Mouse (Mus musculus): ENCODE measurements around the gene Ganc. TPM values are rescaled to one million over a fixed set of nuclear protein-coding genes. Genes with fewer than 3 reads are reported as not detected.

The Ganc gene
- total and polyA plus RNA-seq, 2 experiments from 2014 or later = 6.0 to 7.9 TPM

DNA sequence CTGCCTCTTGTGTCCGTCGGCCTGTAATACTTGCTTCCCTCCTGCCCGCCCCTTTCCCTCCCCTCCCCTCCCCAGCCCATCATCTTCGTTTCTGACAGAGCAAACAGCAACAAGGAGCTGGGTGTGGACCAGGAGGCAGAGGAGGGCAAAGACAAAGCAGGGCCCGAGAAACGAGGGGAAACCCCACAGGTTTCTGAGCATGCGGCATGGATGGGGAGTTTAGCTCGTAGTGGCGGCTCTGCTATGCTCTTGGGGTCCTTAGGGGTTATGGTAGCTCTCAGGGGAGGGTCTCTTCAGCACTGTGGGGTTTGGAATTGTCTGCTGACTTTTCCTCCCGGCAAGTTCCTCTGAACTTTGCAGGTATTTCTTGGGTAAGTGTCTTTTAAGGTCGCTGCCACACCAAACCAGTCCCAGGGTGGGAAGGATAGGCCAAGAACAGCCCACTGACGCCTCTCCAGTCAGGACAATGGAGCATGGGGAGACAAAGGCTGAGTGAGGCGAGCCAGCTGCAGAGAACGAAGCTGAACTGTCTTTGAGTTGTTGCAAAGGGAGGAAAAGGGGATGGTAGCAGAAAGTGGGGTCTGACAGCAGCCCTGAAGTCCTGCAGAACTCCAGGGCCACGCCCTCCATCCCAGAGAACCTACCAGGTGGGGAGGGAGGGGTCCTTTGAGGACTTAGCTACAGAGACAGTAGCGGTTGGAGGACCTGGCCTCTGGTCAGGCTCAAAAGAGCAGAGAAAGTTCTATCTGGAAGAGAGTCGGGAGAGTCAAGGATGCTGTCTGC is 97.6 kb downstream of the Ganc start:
- no peak overlapping the region for H3K4me3 ChIP-seq (ENCODE audit: low read depth, low read length)
- H3K9ac ChIP-seq (replicated peaks; ENCODE audit: low read length, poor library complexity, severe bottlenecking) = no peak overlapping the region
- H3K4me1 ChIP-seq (ENCODE audit: insufficient read depth, low read length) = no peaks in the 10 kb centered on the region
- 38% methylated on average over 17 of the region's 17 CpGs for WGBS
- H3K27ac ChIP-seq (ENCODE audit: low read depth, low read length) = no peak overlapping the region
- H3K9me3 ChIP-seq (ENCODE audit: low read length) = no peaks in the 10 kb centered on the region
- peaks cover 3% of the 10 kb centered on the region; the same call in 1 of the 2 replicates for H3K36me3 ChIP-seq (ENCODE audit: insufficient read depth, low read length)
- TF ChIP-seq CTCF (IDR thresholded peaks at IDR 0.05) = no peak
- no peaks in the 10 kb centered on the region for H3K27me3 ChIP-seq (ENCODE audit: insufficient read depth, low read length)
- H3K4me2 ChIP-seq (ENCODE audit: low read depth, low read length, poor library complexity, severe bottlenecking) = no peak overlapping the region
- ATAC-seq (ENCODE audit: low FRiP score) = no peak
- no peak for DNase-seq (ENCODE audit: low spot score)

DNA sequence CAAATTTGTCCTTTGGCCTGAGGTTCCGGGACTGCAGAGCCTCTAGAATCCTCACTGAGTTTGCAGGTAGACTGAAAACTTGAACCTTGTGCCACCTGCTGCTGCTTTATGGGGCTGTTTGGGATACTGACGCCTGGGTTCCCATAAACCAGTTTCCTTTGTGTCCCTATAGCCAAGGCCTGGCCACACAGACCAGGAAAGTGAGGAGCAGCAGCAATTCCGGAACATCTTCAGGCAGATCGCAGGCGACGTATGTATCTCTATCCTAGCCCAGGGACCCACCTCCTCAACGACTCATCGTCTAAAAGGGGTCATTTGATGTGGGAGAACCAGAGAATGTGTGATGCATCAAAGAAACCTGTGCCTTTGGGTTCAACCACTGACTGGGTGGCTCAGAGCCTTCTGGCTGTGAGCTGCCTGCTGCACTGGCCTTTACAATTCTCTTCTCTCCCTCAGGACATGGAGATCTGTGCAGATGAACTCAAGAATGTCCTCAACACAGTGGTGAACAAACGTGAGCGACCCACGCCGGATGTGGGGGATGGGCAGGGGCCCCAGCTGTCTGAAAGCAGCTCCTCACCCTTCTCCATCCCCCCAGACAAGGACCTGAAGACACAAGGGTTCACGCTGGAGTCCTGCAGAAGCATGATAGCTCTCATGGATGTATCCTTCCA is 98.4 kb downstream of the Ganc start:
- no peak for ATAC-seq (ENCODE audit: low FRiP score)
- no peaks in the 10 kb centered on the region for H3K4me1 ChIP-seq (ENCODE audit: insufficient read depth, low read length)

DNA sequence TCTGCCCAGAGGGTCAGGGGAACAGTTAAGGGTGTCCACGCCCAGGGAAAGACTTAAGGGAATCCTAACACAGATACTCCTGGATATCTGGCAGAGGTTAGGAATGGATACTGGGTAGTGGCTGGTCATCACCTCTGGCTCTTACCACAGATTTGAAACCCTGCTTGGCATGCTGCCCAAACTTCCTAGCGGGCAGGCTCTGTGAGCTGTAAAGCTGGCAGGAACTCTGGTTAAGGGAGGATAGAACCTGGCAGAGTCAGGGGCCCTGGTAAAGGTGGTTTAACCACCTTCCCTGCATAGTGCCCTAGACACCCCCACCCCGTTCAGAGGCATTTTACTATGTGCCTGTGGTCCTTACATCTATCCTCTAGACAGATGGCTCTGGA is 98.9 kb downstream of the Ganc start:
- no peak overlapping the region for H3K4me2 ChIP-seq (ENCODE audit: low read depth, low read length, poor library complexity, severe bottlenecking)
- no peaks in the 10 kb centered on the region for H3K9me3 ChIP-seq (ENCODE audit: low read length)
- no peaks in the 10 kb centered on the region for H3K27me3 ChIP-seq (ENCODE audit: insufficient read depth, low read length)
- TF ChIP-seq CTCF (IDR thresholded peaks at IDR 0.05) = no peak
- no peak for ATAC-seq (ENCODE audit: low FRiP score)
- 83% methylated on average over 3 of the region's 3 CpGs for WGBS
- no peak overlapping the region for H3K27ac ChIP-seq (ENCODE audit: low read depth, low read length)
- H3K9ac ChIP-seq (replicated peaks; ENCODE audit: low read length, poor library complexity, severe bottlenecking) = no peak overlapping the region
- H3K36me3 ChIP-seq (ENCODE audit: insufficient read depth, low read length) = peaks cover 3% of the 10 kb centered on the region; the same call in 1 of the 2 replicates
- H3K4me3 ChIP-seq (ENCODE audit: low read depth, low read length) = no peak overlapping the region
- no peaks in the 10 kb centered on the region for H3K4me1 ChIP-seq (ENCODE audit: insufficient read depth, low read length)
- DNase-seq (ENCODE audit: low spot score) = no peak

More for the DNA sequence above, 98.4 kb downstream of the Ganc start:
- Histone ChIP-seq H3K9ac (replicated peaks; ENCODE audit: low read length, poor library complexity, severe bottlenecking) (no peak overlapping the region), H3K9me3 (ENCODE audit: low read length) (no peaks in the 10 kb centered on the region), H3K36me3 (ENCODE audit: insufficient read depth, low read length) (peaks cover 3% of the 10 kb centered on the region; the same call in 1 of the 2 replicates), H3K27me3 (ENCODE audit: insufficient read depth, low read length) (no peaks in the 10 kb centered on the region), H3K27ac (ENCODE audit: low read depth, low read length) (no peak overlapping the region), H3K4me3 (ENCODE audit: low read depth, low read length) (no peak overlapping the region), H3K4me2 (ENCODE audit: low read depth, low read length, poor library complexity, severe bottlenecking) (no peak overlapping the region)
- WGBS = 72% methylated on average over 13 of the region's 13 CpGs
- DNase-seq (ENCODE audit: low spot score) = no peak
- no peak for TF ChIP-seq CTCF (IDR thresholded peaks at IDR 0.05)

DNA sequence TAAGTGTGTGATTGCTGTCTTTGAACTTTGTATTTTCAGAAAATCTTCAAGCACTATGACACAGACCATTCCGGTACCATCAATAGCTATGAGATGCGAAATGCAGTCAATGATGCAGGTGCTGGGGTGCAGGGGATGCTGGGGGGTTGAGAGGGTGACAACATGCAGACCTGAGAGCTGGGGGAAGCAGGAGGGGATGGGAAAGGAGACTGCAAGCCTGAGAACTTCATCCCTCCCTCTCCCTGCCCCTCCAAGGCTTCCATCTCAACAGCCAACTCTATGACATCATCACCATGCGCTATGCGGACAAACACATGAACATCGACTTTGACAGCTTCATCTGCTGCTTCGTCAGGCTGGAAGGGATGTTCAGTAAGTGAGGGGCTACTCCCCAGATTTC is 99.4 kb downstream of the Ganc start:
- Histone ChIP-seq H3K4me2 (ENCODE audit: low read depth, low read length, poor library complexity, severe bottlenecking) (no peak overlapping the region), H3K9me3 (ENCODE audit: low read length) (no peaks in the 10 kb centered on the region), H3K36me3 (ENCODE audit: insufficient read depth, low read length) (peaks cover 3% of the 10 kb centered on the region; the same call in 1 of the 2 replicates), H3K27ac (ENCODE audit: low read depth, low read length) (no peak overlapping the region), H3K4me1 (ENCODE audit: insufficient read depth, low read length) (no peaks in the 10 kb centered on the region), H3K4me3 (ENCODE audit: low read depth, low read length) (no peak overlapping the region), H3K9ac (replicated peaks; ENCODE audit: low read length, poor library complexity, severe bottlenecking) (no peak overlapping the region), H3K27me3 (ENCODE audit: insufficient read depth, low read length) (no peaks in the 10 kb centered on the region)
- TF ChIP-seq CTCF (IDR thresholded peaks at IDR 0.05) = no peak
- 87% methylated on average over 6 of the region's 6 CpGs for WGBS
- no peak for ATAC-seq (ENCODE audit: low FRiP score)
- DNase-seq (ENCODE audit: low spot score) = no peak

DNA sequence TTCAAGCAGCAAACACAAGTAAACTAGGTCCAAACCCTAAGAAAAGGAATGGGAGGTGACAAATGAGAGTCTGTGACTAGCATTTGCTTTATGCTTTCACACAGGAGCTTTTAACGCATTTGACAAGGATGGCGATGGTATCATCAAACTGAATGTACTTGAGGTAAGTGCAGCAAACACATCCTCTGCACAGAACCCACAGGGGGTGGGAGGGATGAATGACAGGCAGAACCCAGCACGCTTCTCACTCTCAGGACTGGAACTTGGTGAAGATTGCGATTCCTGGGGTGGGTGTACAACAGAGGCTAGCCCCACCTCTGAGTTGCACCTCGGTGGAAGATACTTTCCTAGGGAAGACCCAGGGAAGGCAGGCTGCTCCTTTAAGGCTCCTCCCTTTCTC is 100.3 kb downstream of the Ganc start:
- no peak for TF ChIP-seq CTCF (IDR thresholded peaks at IDR 0.05)
- 86% methylated on average over 5 of the region's 5 CpGs for WGBS
- Histone ChIP-seq H3K27me3 (ENCODE audit: insufficient read depth, low read length) (no peaks in the 10 kb centered on the region), H3K4me1 (ENCODE audit: insufficient read depth, low read length) (no peaks in the 10 kb centered on the region), H3K9me3 (ENCODE audit: low read length) (no peaks in the 10 kb centered on the region), H3K4me3 (ENCODE audit: low read depth, low read length) (no peak overlapping the region), H3K27ac (ENCODE audit: low read depth, low read length) (no peak overlapping the region), H3K9ac (replicated peaks; ENCODE audit: low read length, poor library complexity, severe bottlenecking) (no peak overlapping the region), H3K36me3 (ENCODE audit: insufficient read depth, low read length) (peaks cover 6% of the 10 kb centered on the region), H3K4me2 (ENCODE audit: low read depth, low read length, poor library complexity, severe bottlenecking) (no peak overlapping the region)
- no peak for DNase-seq (ENCODE audit: low spot score)
- ATAC-seq (ENCODE audit: low FRiP score) = no peak

Other genes starting within 250 kb of the Ganc start
- 6.5 and 9.5 TPM in 2 replicates for gene Ehd4, start 249.3 kb upstream of the Ganc start, total RNA-seq (2014; rRNA removed)
- gene Ehd4, start 249.3 kb upstream of the Ganc start, polyA plus RNA-seq (2015; fragmentation: Nextera tagmentation; extraction: Ambion mirVana) = 16.2 and 19.7 TPM in 2 replicates
- 18.5 and 20.0 TPM in 2 replicates for gene Pla2g4e, start 158.6 kb upstream of the Ganc start, total RNA-seq (2014; rRNA removed)
- 10.3 and 10.4 TPM in 2 replicates for gene Pla2g4e, start 158.6 kb upstream of the Ganc start, polyA plus RNA-seq (2015; fragmentation: Nextera tagmentation; extraction: Ambion mirVana)
- 0.11 TPM in 1 of 2 replicates, not detected in the other for gene Pla2g4d, start 114.7 kb upstream of the Ganc start, total RNA-seq (2014; rRNA removed)
- 0.06 and 0.10 TPM in 2 replicates for gene Pla2g4d, start 114.7 kb upstream of the Ganc start, polyA plus RNA-seq (2015; fragmentation: Nextera tagmentation; extraction: Ambion mirVana)
- gene Pla2g4f, start 89.7 kb upstream of the Ganc start, total RNA-seq (2014; rRNA removed) = 0.05 TPM in 1 of 2 replicates, not detected in the other
- gene Pla2g4f, start 89.7 kb upstream of the Ganc start, polyA plus RNA-seq (2015; fragmentation: Nextera tagmentation; extraction: Ambion mirVana) = not detected in 2 replicates
- gene Vps39, start 50.8 kb upstream of the Ganc start, total RNA-seq (2014; rRNA removed) = 47.8 and 55.7 TPM in 2 replicates
- 37.1 and 37.5 TPM in 2 replicates for gene Vps39, start 50.8 kb upstream of the Ganc start, polyA plus RNA-seq (2015; fragmentation: Nextera tagmentation; extraction: Ambion mirVana)
- 28.6 and 37.5 TPM in 2 replicates for gene Tmem87a, start 217 bp downstream of the Ganc start, total RNA-seq (2014; rRNA removed)
- 5.4 and 8.2 TPM in 2 replicates for gene Tmem87a, start 217 bp downstream of the Ganc start, polyA plus RNA-seq (2015; fragmentation: Nextera tagmentation; extraction: Ambion mirVana)
- 0.38 and 0.66 TPM in 2 replicates for gene Capn3, start 52.1 kb downstream of the Ganc start, total RNA-seq (2014; rRNA removed)
- 0.61 and 0.67 TPM in 2 replicates for gene Capn3, start 52.1 kb downstream of the Ganc start, polyA plus RNA-seq (2015; fragmentation: Nextera tagmentation; extraction: Ambion mirVana)
- gene Zfp106, start 159.9 kb downstream of the Ganc start, total RNA-seq (2014; rRNA removed) = 59.8 and 62.3 TPM in 2 replicates
- 35.5 and 39.8 TPM in 2 replicates for gene Zfp106, start 159.9 kb downstream of the Ganc start, polyA plus RNA-seq (2015; fragmentation: Nextera tagmentation; extraction: Ambion mirVana)
- 17.0 and 19.7 TPM in 2 replicates for gene Snap23, start 163.8 kb downstream of the Ganc start, total RNA-seq (2014; rRNA removed)
- gene Snap23, start 163.8 kb downstream of the Ganc start, polyA plus RNA-seq (2015; fragmentation: Nextera tagmentation; extraction: Ambion mirVana) = 10.6 and 11.3 TPM in 2 replicates
- 24.8 and 34.7 TPM in 2 replicates for gene Haus2, start 205.5 kb downstream of the Ganc start, total RNA-seq (2014; rRNA removed)
- 29.3 and 32.2 TPM in 2 replicates for gene Haus2, start 205.5 kb downstream of the Ganc start, polyA plus RNA-seq (2015; fragmentation: Nextera tagmentation; extraction: Ambion mirVana)
- gene Lrrc57, start 205.6 kb downstream of the Ganc start, total RNA-seq (2014; rRNA removed) = 30.3 and 44.9 TPM in 2 replicates
- 22.4 and 22.7 TPM in 2 replicates for gene Lrrc57, start 205.6 kb downstream of the Ganc start, polyA plus RNA-seq (2015; fragmentation: Nextera tagmentation; extraction: Ambion mirVana)
- 10.6 and 11.4 TPM in 2 replicates for gene Stard9, start 225.2 kb downstream of the Ganc start, total RNA-seq (2014; rRNA removed)
- 1.6 and 2.4 TPM in 2 replicates for gene Stard9, start 225.2 kb downstream of the Ganc start, polyA plus RNA-seq (2015; fragmentation: Nextera tagmentation; extraction: Ambion mirVana)

Data from midbrain, postnatal 0 days (tissue).